Mouse (Mus musculus) ES-E14 (cell line): ENCODE measurements at regions not wholly inside any gene's neighbourhood (a gene's known extent, or its start where the extent isn't known, plus 50 kb on each side); places are given as distances from the start of the nearest gene placed in this dataset.
A peak's percentile ranks its signal among the peaks of the same experiment; 100 is the strongest.

Experiments
- DNase-seq: peaks from one replicate; pipeline ENCODE4 v3.0.0-alpha.2; 2013; ENCODE audit warnings: low read depth, low spot score
- H3K27ac ChIP-seq: 2 replicates; pipeline ENCODE4 v1.5.1; 2012; ENCODE audit warnings: low read depth, mild to moderate bottlenecking, low read length, moderate library complexity, mixed read lengths; ENCODE audit not compliant: poor library complexity, insufficient read depth, severe bottlenecking
- H3K36me3 ChIP-seq: 2 replicates; pipeline ENCODE4 v1.6.1; 2012; ENCODE audit warnings: mild to moderate bottlenecking, low read length, moderate library complexity, mixed read lengths; ENCODE audit not compliant: control insufficient read depth, poor library complexity, insufficient read depth, severe bottlenecking
- H3K4me1 ChIP-seq, 2 experiments: fragments of 150-350 bp in 1 of 2; sonication (generic) in 1 of 2; 2 replicates each; pipeline ENCODE4 v1.6.1; 2012; ENCODE audit warnings: low read length in 2 of 2, mild to moderate bottlenecking in 1 of 2, mixed read lengths in 1 of 2; ENCODE audit not compliant: control insufficient read depth in 2 of 2, insufficient read depth in 2 of 2, poor library complexity in 1 of 2
- H3K4me3 ChIP-seq, 2 experiments: fragments of 150-350 bp in 1 of 2; sonication (generic) in 1 of 2; 2 replicates each; pipeline ENCODE4 v1.5.1; 2012; ENCODE audit warnings: low read length in 2 of 2, low read depth in 1 of 2, mild to moderate bottlenecking in 1 of 2, mixed read lengths in 1 of 2; ENCODE audit not compliant: insufficient read depth in 1 of 2, poor library complexity in 1 of 2, severe bottlenecking in 1 of 2
- H3K9ac ChIP-seq: 2 replicates; pipeline ENCODE4 v1.6.1; 2012; ENCODE audit warnings: low read depth, mild to moderate bottlenecking, low read length, mixed read lengths; ENCODE audit not compliant: poor library complexity, insufficient read depth, severe bottlenecking
- H3K9me3 ChIP-seq: fragments of 150-350 bp; sonication (generic); 2 replicates; pipeline ENCODE4 v1.6.1; 2012; ENCODE audit warnings: low read depth, mild to moderate bottlenecking, low read length; ENCODE audit not compliant: control insufficient read depth, insufficient read depth
- CHD2 ChIP-seq: IDR thresholded peaks from 2 replicates; pipeline ENCODE4 v1.6.1; 2014; ENCODE audit warnings: mild to moderate bottlenecking, low read depth, low read length, inconsistent platforms
- HCFC1 ChIP-seq: IDR thresholded peaks from 2 replicates; pipeline ENCODE4 v1.6.1; 2012; ENCODE audit warnings: low read length, inconsistent platforms, borderline replicate concordance; ENCODE audit not compliant: insufficient read depth
- MAFK ChIP-seq: IDR thresholded peaks from 2 replicates; pipeline ENCODE4 v1.6.1; 2014; ENCODE audit warnings: mild to moderate bottlenecking, low read depth, low read length, inconsistent platforms; ENCODE audit not compliant: insufficient read depth
- ZC3H11A ChIP-seq: IDR thresholded peaks from 2 replicates; pipeline ENCODE4 v1.6.1; 2012; ENCODE audit warnings: low read depth, mild to moderate bottlenecking, inconsistent platforms, low read length, borderline replicate concordance
- ZNF384 ChIP-seq: IDR thresholded peaks from 2 replicates; pipeline ENCODE4 v1.6.1; 2012; ENCODE audit warnings: low read depth, low read length, inconsistent platforms
- in situ Hi-C, 2 experiments: fragments of 600-800 bp; cut with MboI; formaldehyde crosslinking; loops; one replicate each; pipeline ENCODE4 v1.15.1; 2025; ENCODE audit warnings: low sequenced_read_pairs in 2 of 2, inconsistent platforms in 1 of 2; ENCODE audit not compliant: unreplicated experiment in 2 of 2

DNA sequence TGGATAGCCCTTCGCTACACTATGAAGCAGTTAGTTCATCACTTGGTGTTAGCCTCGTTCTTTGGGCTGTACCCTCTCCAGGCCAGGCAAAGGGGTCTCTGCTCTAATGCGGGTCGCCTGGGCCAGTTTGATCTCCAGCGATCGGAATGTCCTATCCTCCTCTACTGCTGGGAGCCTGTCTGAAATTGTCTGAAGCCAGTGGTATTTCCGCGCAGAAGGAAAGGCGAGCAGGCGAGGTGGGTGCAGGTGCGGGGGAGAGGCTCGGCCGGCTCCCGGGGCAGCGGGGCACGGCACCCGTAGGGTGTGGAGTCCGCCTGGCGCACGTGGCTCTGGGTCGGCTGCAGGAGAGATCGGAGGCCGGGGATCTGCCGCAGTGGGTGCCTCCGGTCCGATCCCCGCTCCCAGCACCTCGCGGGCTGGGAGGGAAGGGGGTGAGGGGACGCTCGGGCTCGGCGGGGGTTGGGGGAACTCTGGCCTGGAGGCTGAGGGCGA lies 111.8 kb upstream of the Six2 start:
- in situ Hi-C loops = no loop called here
- Histone ChIP-seq H3K4me3 (peak overlapping the region; percentile 55 to 60), H3K27ac (no peak overlapping the region), H3K9ac (peak overlapping the region; percentile 15; the same call in 1 of the 2 replicates), H3K36me3 (no peaks in the 10 kb centered on the region), H3K9me3 (no peaks in the 10 kb centered on the region), H3K4me1 (peaks cover 0 to 7% of the 10 kb centered on the region in 2 experiments; a peak in 3 of 4 replicates)
- peak; percentile 16 for DNase-seq
- TF ChIP-seq ZNF384 (no peak), ZC3H11A (no peak), MAFK (no peak), CHD2 (no peak), HCFC1 (no peak)

DNA sequence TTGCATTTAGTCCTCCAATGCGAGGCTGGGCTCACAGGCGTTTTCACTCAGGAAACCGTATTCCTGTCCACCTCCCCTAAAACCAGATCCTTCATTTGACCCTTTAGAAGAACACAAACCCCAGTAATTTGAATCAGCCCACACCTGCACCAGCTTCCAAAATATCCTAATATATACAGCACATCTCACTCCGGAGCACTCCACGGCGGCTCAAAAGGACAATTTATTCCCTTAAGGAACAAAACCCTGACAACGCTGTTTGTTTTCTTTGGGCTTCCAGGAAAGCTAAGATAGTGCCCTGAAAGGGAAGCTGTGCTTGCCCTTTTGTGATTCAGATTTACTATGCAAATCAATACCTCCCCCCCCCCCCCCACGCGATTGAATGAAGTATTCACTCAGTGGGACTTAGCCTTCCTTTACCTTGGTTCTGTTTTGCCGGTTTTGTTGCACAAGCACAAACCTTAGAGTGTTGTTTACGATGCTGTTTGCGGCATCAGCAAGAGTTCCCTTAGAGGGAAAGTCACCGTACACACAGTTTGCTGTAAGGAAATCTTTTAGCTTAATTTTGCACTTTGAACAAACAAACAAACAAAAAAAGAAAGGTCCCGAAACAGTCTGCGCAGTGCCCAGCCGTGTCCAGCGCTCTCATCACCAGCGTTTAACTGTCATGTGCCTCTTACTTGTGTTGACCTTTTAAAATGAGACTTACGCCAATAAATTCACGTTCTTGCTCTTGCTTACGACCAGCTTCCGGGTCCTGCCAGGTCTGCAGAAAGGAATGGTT lies 111.2 kb upstream of the Six2 start:
- peak; percentile 37 for DNase-seq
- H3K4me1 ChIP-seq = peaks cover 0 to 7% of the 10 kb centered on the region in 2 experiments; a peak in 3 of 4 replicates

DNA sequence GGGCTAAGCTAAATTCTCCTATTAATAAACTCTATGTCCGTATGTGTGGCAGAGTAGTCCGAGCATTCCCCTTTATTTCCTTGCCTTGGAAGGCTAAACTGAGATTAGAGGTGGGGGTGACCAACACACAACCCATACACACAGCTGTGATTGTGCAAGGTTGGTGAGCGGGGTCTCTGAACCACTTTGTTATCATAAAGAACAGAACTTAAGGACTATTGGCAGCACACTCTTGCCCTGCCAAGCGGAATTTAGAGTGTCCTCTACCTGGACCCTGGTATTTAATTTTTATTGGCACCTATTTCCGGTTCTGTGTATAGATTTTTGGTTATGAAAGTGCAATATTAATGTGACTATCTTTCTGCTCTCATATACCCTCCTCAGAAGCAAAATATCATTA lies 109.7 kb upstream of the Six2 start:
- no peak overlapping the region for H3K9ac ChIP-seq
- no peak for DNase-seq
- H3K36me3 ChIP-seq = no peaks in the 10 kb centered on the region
- no peaks in the 10 kb centered on the region for H3K9me3 ChIP-seq
- no peak for TF ChIP-seq MAFK
- TF ChIP-seq CHD2 = no peak
- no peak for TF ChIP-seq HCFC1
- no peak for TF ChIP-seq ZC3H11A
- TF ChIP-seq ZNF384 = no peak
- H3K4me1 ChIP-seq = peaks cover 0 to 7% of the 10 kb centered on the region in 2 experiments; a peak in 3 of 4 replicates
- no peak overlapping the region for H3K27ac ChIP-seq
- in situ Hi-C loops = no loop called here
- H3K4me3 ChIP-seq = no peak overlapping the region

More for the DNA sequence above, 111.2 kb upstream of the Six2 start:
- in situ Hi-C loops = no loop called here
- no peak overlapping the region for H3K27ac ChIP-seq
- TF ChIP-seq HCFC1 (no peak), ZNF384 (no peak), ZC3H11A (no peak), CHD2 (no peak), MAFK (no peak)
- no peaks in the 10 kb centered on the region for H3K9me3 ChIP-seq
- H3K4me3 ChIP-seq = peak overlapping the region; percentile 55 to 60
- H3K9ac ChIP-seq = no peak overlapping the region
- no peaks in the 10 kb centered on the region for H3K36me3 ChIP-seq

DNA sequence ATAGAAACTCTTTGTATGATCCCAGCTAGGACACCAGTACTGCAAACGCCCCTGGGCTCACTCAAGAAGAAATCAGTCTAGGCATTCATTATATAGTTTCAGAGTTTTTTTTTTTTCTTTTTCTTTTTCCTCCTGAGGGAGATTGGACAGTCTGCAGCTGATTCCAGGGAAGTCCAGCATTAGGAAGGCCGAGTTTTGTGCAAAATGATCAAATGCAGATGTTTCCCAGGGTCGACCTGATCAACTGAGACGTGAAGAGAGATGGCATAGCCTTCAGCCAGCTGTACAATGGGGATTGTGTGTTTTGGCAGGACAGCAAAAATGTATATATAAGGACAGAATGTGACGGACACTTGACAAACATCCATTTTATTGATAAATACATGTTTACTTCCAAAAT lies 107.7 kb upstream of the Six2 start:
- H3K4me3 ChIP-seq = no peak overlapping the region
- in situ Hi-C loops = no loop called here
- no peak for TF ChIP-seq ZNF384
- TF ChIP-seq MAFK = no peak
- no peak overlapping the region for H3K9ac ChIP-seq
- DNase-seq = no peak
- H3K9me3 ChIP-seq = no peaks in the 10 kb centered on the region
- no peaks in the 10 kb centered on the region for H3K36me3 ChIP-seq
- peaks cover 0 to 7% of the 10 kb centered on the region in 2 experiments; a peak in 2 of 4 replicates for H3K4me1 ChIP-seq
- no peak overlapping the region for H3K27ac ChIP-seq
